Mouse (Mus musculus): ENCODE results near the gene Ntng2. TPM values are rescaled to one million over a fixed set of nuclear protein-coding genes. Genes with fewer than 3 reads are reported as not detected.

Gene Ntng2
- 13.4 and 14.6 TPM in 2 replicates for polyA plus RNA-seq (2015; fragmentation: Nextera tagmentation; extraction: Ambion mirVana)

GRCm38 (mm10) chr2:29252599-29253204 is at the start of gene Ntng2:
Gene Ntng2 (minus strand): TSS chr2:29253005.
- peak within 1 kb of the TSS; percentile 83 for H3K27ac ChIP-seq
- no peaks in the 10 kb centered on the region for H3K36me3 ChIP-seq (replicated peaks)
- H3K9me3 ChIP-seq, result no peaks in the 10 kb centered on the region
- H3K4me1 ChIP-seq, result peaks cover 47% of the 10 kb centered on the region
- ATAC-seq (replicated peaks), result peak; percentile 44
- peak within 1 kb of the TSS; percentile 99 for H3K4me2 ChIP-seq
- H3K4me3 ChIP-seq, result peak within 1 kb of the TSS; percentile 59
- H3K9ac ChIP-seq, result peak within 1 kb of the TSS; percentile 60
- WGBS, result 1% methylated on average over 51 of the region's 54 CpGs
- H3K27me3 ChIP-seq (replicated peaks), result peaks cover 20% of the 10 kb centered on the region

DNA sequence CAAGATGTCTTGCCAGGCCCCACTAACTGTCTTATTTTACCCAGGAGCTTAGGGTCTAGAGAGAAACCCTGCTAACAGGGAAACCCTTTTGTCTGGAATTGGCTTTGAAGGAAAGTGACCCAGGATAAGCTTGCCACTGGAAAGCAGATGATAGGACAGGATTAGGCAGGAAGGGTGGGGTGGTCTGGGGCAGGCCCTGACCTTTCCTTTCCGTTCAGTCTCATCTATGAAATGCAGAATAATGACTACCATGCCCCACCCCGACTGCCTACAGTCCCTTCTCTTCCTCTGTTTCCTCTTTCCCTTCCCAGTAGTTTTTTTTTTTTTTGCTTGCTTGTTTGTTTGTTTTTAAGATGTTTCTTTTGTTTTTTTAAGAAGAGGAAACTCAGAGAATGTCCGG is 42.8 kb upstream of the Ntng2 start:
- WGBS, result 61% methylated on average over 3 of the region's 3 CpGs
- no peaks in the 10 kb centered on the region for H3K4me1 ChIP-seq
- ATAC-seq (replicated peaks), result no peak

DNA sequence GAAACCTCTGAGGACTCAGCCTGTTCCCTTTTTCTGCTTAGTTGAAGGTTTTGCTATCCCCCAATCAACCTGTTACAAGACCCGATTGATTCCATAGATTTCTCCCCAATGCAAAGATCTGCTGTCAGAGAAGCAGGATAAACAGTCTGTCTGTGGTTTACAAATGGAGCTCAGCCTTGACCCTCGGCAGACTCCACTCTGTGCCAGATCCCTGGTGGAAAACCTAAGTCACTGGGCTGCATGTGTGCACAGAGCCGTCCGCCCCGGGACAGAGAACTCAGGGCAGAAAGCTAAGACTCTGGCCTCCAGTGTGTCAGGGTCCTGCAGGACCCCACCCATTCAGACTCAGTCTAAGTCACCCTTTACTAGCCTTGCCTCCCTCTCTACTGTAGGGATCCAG is 34.8 kb upstream of the Ntng2 start:
- no peak overlapping the region for H3K4me2 ChIP-seq
- ATAC-seq (replicated peaks), result no peak

More for the DNA sequence above, 42.8 kb upstream of the Ntng2 start:
- Histone ChIP-seq H3K36me3 (replicated peaks) (no peaks in the 10 kb centered on the region; the same call in 1 of the 2 replicates), H3K4me3 (no peak overlapping the region), H3K27me3 (replicated peaks) (no peaks in the 10 kb centered on the region), H3K9me3 (no peaks in the 10 kb centered on the region), H3K4me2 (no peak overlapping the region), H3K9ac (no peak overlapping the region), H3K27ac (no peak overlapping the region)

DNA sequence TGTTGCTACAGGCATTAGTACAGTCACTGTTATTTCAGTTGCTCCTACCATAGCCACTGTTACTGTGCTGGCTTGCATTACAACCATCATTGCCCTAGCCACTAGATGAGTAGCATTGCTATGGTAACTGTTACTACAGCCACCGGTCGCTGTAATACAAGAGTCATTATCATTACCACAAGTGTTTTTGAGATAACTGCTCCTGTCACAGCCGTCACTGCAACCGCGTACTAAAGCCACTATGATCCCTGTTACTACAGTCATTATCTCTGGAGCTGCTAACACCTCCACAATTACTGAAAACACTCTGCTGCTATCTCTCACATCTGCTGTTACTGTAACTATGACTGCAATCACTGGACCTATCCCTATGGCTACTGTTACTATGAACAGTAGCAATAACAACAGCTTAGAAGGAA is 24.9 kb upstream of the Ntng2 start:
- Histone ChIP-seq H3K9ac (no peak overlapping the region), H3K4me3 (no peak overlapping the region), H3K27me3 (replicated peaks) (no peaks in the 10 kb centered on the region), H3K4me2 (no peak overlapping the region), H3K27ac (no peak overlapping the region), H3K36me3 (replicated peaks) (no peaks in the 10 kb centered on the region), H3K9me3 (no peaks in the 10 kb centered on the region), H3K4me1 (no peaks in the 10 kb centered on the region)
- no peak for ATAC-seq (replicated peaks)
- 60% methylated on average over 5 of the region's 5 CpGs for WGBS

More for the DNA sequence above, 34.8 kb upstream of the Ntng2 start:
- H3K9me3 ChIP-seq, result no peaks in the 10 kb centered on the region
- 85% methylated on average over 5 of the region's 5 CpGs for WGBS
- no peaks in the 10 kb centered on the region for H3K4me1 ChIP-seq
- no peaks in the 10 kb centered on the region for H3K36me3 ChIP-seq (replicated peaks)
- H3K27me3 ChIP-seq (replicated peaks), result no peaks in the 10 kb centered on the region
- no peak overlapping the region for H3K4me3 ChIP-seq
- no peak overlapping the region for H3K9ac ChIP-seq
- no peak overlapping the region for H3K27ac ChIP-seq

- no peak overlapping the region for H3K4me2 ChIP-seq
- ATAC-seq (replicated peaks), result peak; percentile 71
- no peak overlapping the region for H3K4me3 ChIP-seq
- no peaks in the 10 kb centered on the region for H3K9me3 ChIP-seq
- no peaks in the 10 kb centered on the region for H3K27me3 ChIP-seq (replicated peaks)
- H3K27ac ChIP-seq, result peak overlapping the region; percentile 56
- H3K4me1 ChIP-seq, result peaks cover 13% of the 10 kb centered on the region
- no peak overlapping the region for H3K9ac ChIP-seq
- WGBS, result 36% methylated on average over 7 of the region's 7 CpGs
- no peaks in the 10 kb centered on the region for H3K36me3 ChIP-seq (replicated peaks)
Measured at GRCm38 (mm10) chr2:29271803-29272518, 19.2 kb upstream of the Ntng2 start.

GRCm38 (mm10) chr2:29271098-29271497 is 18.3 kb upstream of the Ntng2 start:
- Histone ChIP-seq H3K9me3 (no peaks in the 10 kb centered on the region), H3K4me2 (no peak overlapping the region), H3K9ac (no peak overlapping the region), H3K4me1 (peaks cover 19% of the 10 kb centered on the region), H3K36me3 (replicated peaks) (no peaks in the 10 kb centered on the region), H3K27me3 (replicated peaks) (no peaks in the 10 kb centered on the region), H3K27ac (no peak overlapping the region), H3K4me3 (no peak overlapping the region)
- no peak for ATAC-seq (replicated peaks)
- 69% methylated on average over 7 of the region's 7 CpGs for WGBS

GRCm38 (mm10) chr2:29266810-29267209 is 14.0 kb upstream of the Ntng2 start:
- Histone ChIP-seq H3K4me3 (no peak overlapping the region), H3K9me3 (no peaks in the 10 kb centered on the region), H3K36me3 (replicated peaks) (no peaks in the 10 kb centered on the region), H3K4me1 (peaks cover 16% of the 10 kb centered on the region), H3K4me2 (no peak overlapping the region), H3K27me3 (replicated peaks) (no peaks in the 10 kb centered on the region), H3K27ac (0 out of 2 replicates have a peak overlapping the region, but pooled peaks have one; percentile 42), H3K9ac (no peak overlapping the region)
- 18% methylated on average over 4 of the region's 4 CpGs for WGBS
- no peak for ATAC-seq (replicated peaks)

DNA sequence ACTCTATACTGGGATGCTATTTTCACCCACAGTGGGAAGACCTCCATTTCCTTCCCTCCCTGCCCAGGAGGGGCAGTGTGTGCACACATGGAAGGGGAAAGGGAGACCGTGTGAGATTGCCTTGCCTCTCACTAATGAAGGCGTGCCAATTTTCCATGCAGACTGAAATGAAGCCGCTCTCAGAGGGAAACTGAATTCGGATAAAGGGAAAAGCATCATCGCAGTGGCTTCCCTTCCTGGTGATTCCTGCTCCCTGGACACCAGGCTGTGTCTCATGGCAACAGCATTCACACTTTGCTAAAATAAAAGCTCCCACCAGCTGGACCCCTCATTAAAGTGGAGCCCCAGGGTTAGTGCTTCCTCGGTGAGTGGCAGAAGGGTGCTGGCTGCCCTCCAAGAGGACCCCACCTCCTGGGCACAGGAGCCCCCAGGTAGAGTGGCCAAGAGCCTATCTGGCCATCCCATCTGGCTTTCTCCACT is 9.7 kb upstream of the Ntng2 start:
- no peak for ATAC-seq (replicated peaks)

DNA sequence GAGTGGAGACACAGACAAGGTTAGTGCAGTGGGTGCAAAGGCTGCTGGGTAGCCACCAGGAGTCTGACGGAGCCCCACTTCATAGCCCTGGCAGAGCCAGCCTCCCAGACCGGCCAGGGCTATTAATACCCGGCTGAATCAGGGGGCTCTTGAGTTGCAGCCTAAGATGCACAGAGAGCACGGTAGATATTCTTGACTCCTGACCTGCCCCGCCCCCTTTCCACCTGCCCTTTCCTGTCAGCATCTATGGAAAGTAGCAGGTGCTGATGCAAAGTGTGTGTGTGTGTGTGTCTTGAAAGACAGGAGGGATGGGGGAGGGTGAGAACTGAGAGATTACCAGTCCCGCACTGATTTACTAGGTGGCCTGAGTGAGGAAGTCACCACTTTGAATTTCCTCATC is 8.3 kb upstream of the Ntng2 start:
- Histone ChIP-seq H3K9ac (no peak overlapping the region), H3K36me3 (replicated peaks) (no peaks in the 10 kb centered on the region), H3K4me2 (no peak overlapping the region), H3K4me1 (peaks cover 10% of the 10 kb centered on the region; the same call in 1 of the 2 replicates), H3K27me3 (replicated peaks) (0 out of 2 replicates have a peak, but pooled peaks cover 2% of the 10 kb centered on the region), H3K27ac (no peak overlapping the region), H3K4me3 (no peak overlapping the region), H3K9me3 (no peaks in the 10 kb centered on the region)
- WGBS, result 67% methylated on average over 6 of the region's 6 CpGs
- no peak for ATAC-seq (replicated peaks)

More for the DNA sequence above, 9.7 kb upstream of the Ntng2 start:
- 29% methylated on average over 6 of the region's 6 CpGs for WGBS
- no peak overlapping the region for H3K27ac ChIP-seq
- H3K4me1 ChIP-seq, result peaks cover 15% of the 10 kb centered on the region
- H3K27me3 ChIP-seq (replicated peaks), result 0 out of 2 replicates have a peak, but pooled peaks cover 2% of the 10 kb centered on the region
- H3K36me3 ChIP-seq (replicated peaks), result no peaks in the 10 kb centered on the region
- H3K9me3 ChIP-seq, result no peaks in the 10 kb centered on the region
- no peak overlapping the region for H3K9ac ChIP-seq
- H3K4me3 ChIP-seq, result no peak overlapping the region
- H3K4me2 ChIP-seq, result no peak overlapping the region

DNA sequence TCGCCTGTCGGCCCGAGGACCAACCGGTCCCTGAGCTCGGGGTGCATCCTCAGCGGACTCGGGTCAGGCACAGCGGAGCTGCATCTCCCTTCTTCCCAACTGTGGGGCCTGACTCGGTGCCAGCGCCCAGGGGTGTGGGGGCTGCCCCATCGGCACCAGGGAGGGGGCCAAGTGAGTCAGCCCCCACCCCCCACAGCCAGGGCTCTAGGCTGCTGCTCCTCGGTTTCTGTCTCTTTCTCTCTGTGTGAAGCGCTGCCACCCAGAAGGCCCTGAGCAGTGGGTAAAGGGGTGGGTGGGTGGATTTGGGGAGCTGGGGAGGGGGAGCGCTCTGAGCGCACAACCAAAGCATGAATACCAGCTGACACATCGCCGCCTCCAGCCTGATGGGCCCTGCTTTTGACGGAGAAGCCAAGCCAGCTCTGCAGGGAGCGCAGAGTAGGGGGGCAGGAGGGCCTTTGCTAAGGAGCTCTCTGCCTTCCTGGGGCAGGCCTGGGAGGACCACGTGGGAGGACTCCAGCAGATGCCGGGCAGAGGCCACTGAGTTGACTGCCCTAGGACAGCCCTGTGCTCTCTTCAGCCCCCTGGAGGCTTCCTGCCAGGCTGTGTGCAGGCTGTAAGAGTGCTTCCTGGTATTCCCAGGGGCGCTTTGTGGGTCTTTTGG is 530 bp upstream of the Ntng2 start:
- peak; percentile 58 for ATAC-seq (replicated peaks)
- Histone ChIP-seq H3K9ac (peak overlapping the region; percentile 60), H3K36me3 (replicated peaks) (no peaks in the 10 kb centered on the region), H3K27ac (peak overlapping the region; percentile 83), H3K27me3 (replicated peaks) (peaks cover 15% of the 10 kb centered on the region), H3K4me3 (peak overlapping the region; percentile 59), H3K9me3 (no peaks in the 10 kb centered on the region), H3K4me1 (peaks cover 45% of the 10 kb centered on the region), H3K4me2 (peak overlapping the region; percentile 99)
- 3% methylated on average over 21 of the region's 22 CpGs for WGBS

GRCm38 (mm10) chr2:29252059-29252598 is 676 bp downstream of the Ntng2 start:
- ATAC-seq (replicated peaks), result peak; percentile 16; the same call in 1 of the 2 replicates
- Histone ChIP-seq H3K4me1 (peaks cover 53% of the 10 kb centered on the region), H3K27me3 (replicated peaks) (peaks cover 20% of the 10 kb centered on the region), H3K9me3 (no peaks in the 10 kb centered on the region), H3K4me2 (peak overlapping the region; percentile 99), H3K27ac (peak overlapping the region; percentile 83), H3K4me3 (peak overlapping the region; percentile 59), H3K36me3 (replicated peaks) (no peaks in the 10 kb centered on the region), H3K9ac (peak overlapping the region; percentile 60)
- under 1% methylated on average over 49 of the region's 49 CpGs for WGBS

Data from midbrain, embryonic 15.5 days (tissue).